Mouse (Mus musculus) liver, embryonic 14.5 days (tissue): ENCODE measurements at regions not wholly inside any gene's neighbourhood (a gene's known extent, or its start where the extent isn't known, plus 50 kb on each side); places are given as distances from the start of the nearest gene placed in this dataset.

ENCODE experiments used
- ATAC-seq: fragments of 200-750 bp; cut with Nextera tagmentation; 2 replicates; pipeline ENCODE4 v1.8.0; 2017; ENCODE audit warnings: moderate number of reproducible peaks, mild to moderate bottlenecking, moderate library complexity; ENCODE audit not compliant: insufficient read depth
- DNase-seq, 3 experiments: peaks; one replicate each; pipeline ENCODE4 v3.0.0-alpha.2; 2012 to 2013; ENCODE audit warnings: low read depth in 3 of 3, low spot score in 3 of 3
- H3K27ac ChIP-seq: fragments of 300-500 bp; sonication (generic); 2 replicates; pipeline ENCODE4 v1.5.1; 2014; ENCODE audit warnings: moderate library complexity, mild to moderate bottlenecking, control low read depth, inconsistent platforms
- H3K27me3 ChIP-seq: fragments of 300-500 bp; sonication (generic); 2 replicates; pipeline ENCODE4 v1.6.1; 2014; ENCODE audit warnings: mild to moderate bottlenecking, low read length, moderate library complexity; ENCODE audit not compliant: control insufficient read depth, insufficient read depth
- H3K36me3 ChIP-seq: fragments of 300-500 bp; sonication (generic); replicated peaks from 2 replicates; pipeline ENCODE4 v1.6.1; 2014; ENCODE audit warnings: low read depth; ENCODE audit not compliant: control insufficient read depth, insufficient read depth
- H3K4me1 ChIP-seq, 2 experiments: fragments of 200-500 bp in 1 of 2; fragments of 300-500 bp in 1 of 2; sonication (generic) in 1 of 2; replicated peaks; 2 replicates each; pipeline ENCODE4 v1.6.1; 2012 to 2014; ENCODE audit warnings: antibody characterized with exemption in 1 of 2, inconsistent platforms in 1 of 2, low read length in 1 of 2; ENCODE audit not compliant: control insufficient read depth in 2 of 2, insufficient read depth in 2 of 2
- H3K4me2 ChIP-seq: fragments of 300-500 bp; sonication (generic); 2 replicates; pipeline ENCODE4 v1.6.1; 2014; ENCODE audit warnings: low read depth, mild to moderate bottlenecking, control low read depth, moderate library complexity
- H3K4me3 ChIP-seq, 2 experiments: fragments of 200-500 bp in 1 of 2; fragments of 300-500 bp in 1 of 2; sonication (generic) in 1 of 2; 2 replicates each; pipeline ENCODE4 v1.5.1; 2012 to 2014; ENCODE audit warnings: low read depth in 2 of 2, low read length in 2 of 2, mild to moderate bottlenecking in 2 of 2, control low read depth in 1 of 2, inconsistent platforms in 1 of 2, moderate library complexity in 1 of 2; ENCODE audit not compliant: insufficient read depth in 1 of 2
- H3K9ac ChIP-seq: fragments of 300-500 bp; sonication (generic); replicated peaks from 2 replicates; pipeline ENCODE4 v1.6.1; 2014; ENCODE audit warnings: mild to moderate bottlenecking, control low read depth, moderate library complexity
- H3K9me3 ChIP-seq: fragments of 300-500 bp; sonication (generic); 2 replicates; pipeline ENCODE4 v1.6.1; 2016; ENCODE audit warnings: low read length, mixed read lengths; ENCODE audit not compliant: control insufficient read depth
- CTCF ChIP-seq: IDR thresholded peaks from 2 replicates; pipeline ENCODE4 v1.5.1; 2016; ENCODE audit warnings: antibody characterized with exemption, low read depth, control low read depth
- EP300 ChIP-seq: IDR thresholded peaks from 2 replicates; pipeline ENCODE4 v1.6.1; 2016; ENCODE audit warnings: antibody characterized with exemption, low read depth
- WGBS: fragments of 180-500 bp; shearing (Covaris S2); extraction: QIAGEN DNeasy Blood & Tissue Kit; methylation state at CpG from one replicate; pipeline ENCODE4 v1.1.7; 2014; ENCODE audit not compliant: insufficient replicate concordance; 5-methylcytosine and 5-hydroxymethylcytosine counted together

DNA sequence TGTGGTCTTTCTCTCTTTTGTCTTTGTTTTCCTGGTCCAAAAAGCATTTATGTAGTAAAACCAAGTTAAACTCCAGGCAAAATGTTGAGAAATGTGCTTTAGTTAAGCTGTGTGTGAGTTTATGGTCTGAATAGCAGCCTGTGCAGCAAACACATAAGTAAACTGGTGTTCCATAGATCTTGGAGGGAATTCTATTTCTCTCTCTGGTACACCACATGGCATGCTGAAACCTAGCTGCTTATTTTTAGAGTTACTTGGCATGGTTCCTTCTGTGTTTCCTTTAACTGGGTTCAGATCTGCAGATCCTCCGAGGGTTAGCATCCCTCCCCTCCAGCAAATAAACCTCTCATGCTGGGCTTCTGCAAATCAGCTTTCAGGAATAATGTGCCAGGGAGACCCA lies 225.1 kb downstream of the Cdca7 start:
- no peak for ATAC-seq

GRCm38 (mm10) chr2:72703238-72703637 lies 227.3 kb downstream of the Cdca7 start:
- Histone ChIP-seq H3K4me3 (no peak overlapping the region), H3K36me3 (no peaks in the 10 kb centered on the region), H3K9me3 (no peaks in the 10 kb centered on the region), H3K27me3 (no peaks in the 10 kb centered on the region), H3K9ac (no peak overlapping the region), H3K4me2 (no peak overlapping the region), H3K27ac (no peak overlapping the region), H3K4me1 (peaks cover 0 to 3% of the 10 kb centered on the region in 2 experiments; a peak in 1 of 4 replicates)
- TF ChIP-seq EP300 (no peak), CTCF (no peak)
- 57% methylated on average over 11 of the region's 11 CpGs for WGBS
- ATAC-seq = no peak
- no peak for DNase-seq

More for the DNA sequence above, 225.1 kb downstream of the Cdca7 start:
- Histone ChIP-seq H3K4me2 (no peak overlapping the region), H3K27me3 (no peaks in the 10 kb centered on the region), H3K27ac (no peak overlapping the region), H3K36me3 (no peaks in the 10 kb centered on the region), H3K9me3 (no peaks in the 10 kb centered on the region), H3K4me3 (no peak overlapping the region), H3K4me1 (peaks cover 0 to 3% of the 10 kb centered on the region in 2 experiments; a peak in 1 of 4 replicates), H3K9ac (no peak overlapping the region)
- no peak for DNase-seq
- 51% methylated on average over 1 of the region's 1 CpGs for WGBS
- TF ChIP-seq CTCF = no peak
- TF ChIP-seq EP300 = no peak

GRCm38 (mm10) chr2:72707676-72708659 lies 232.0 kb downstream of the Cdca7 start:
- Histone ChIP-seq H3K27me3 (no peaks in the 10 kb centered on the region), H3K36me3 (no peaks in the 10 kb centered on the region), H3K4me3 (no peak overlapping the region), H3K9ac (no peak overlapping the region), H3K27ac (no peak overlapping the region), H3K4me2 (no peak overlapping the region), H3K4me1 (no peaks in the 10 kb centered on the region), H3K9me3 (no peaks in the 10 kb centered on the region)
- 70% methylated on average over 13 of the region's 13 CpGs for WGBS
- TF ChIP-seq EP300 (no peak), CTCF (no peak)
- ATAC-seq (no peak), DNase-seq (no peak)

DNA sequence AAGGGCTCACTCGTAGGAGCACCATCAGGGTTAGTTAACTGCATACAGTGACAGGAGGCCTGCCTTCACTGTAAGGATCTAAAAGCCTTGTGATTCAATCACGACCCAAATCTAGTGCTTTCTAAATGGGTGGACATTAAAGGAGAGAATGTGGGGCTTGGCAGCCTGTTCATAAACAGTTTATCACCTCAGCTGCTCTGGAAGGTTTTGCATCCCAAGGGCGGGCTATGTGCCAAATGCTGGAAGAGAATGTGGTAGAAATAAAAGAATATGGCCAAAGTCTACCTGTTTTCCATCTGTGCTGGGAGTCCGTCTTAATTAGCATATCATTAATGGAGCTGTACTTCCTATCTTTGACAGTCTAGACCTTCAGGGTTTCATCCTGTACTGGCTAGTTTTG lies 241.0 kb downstream of the Cdca7 start:
- no peaks in the 10 kb centered on the region for H3K9me3 ChIP-seq
- H3K4me2 ChIP-seq = no peak overlapping the region
- no peak for ATAC-seq
- H3K9ac ChIP-seq = no peak overlapping the region
- no peak overlapping the region for H3K4me3 ChIP-seq
- no peaks in the 10 kb centered on the region for H3K36me3 ChIP-seq
- TF ChIP-seq EP300 (no peak), CTCF (no peak)
- no peak for DNase-seq
- H3K4me1 ChIP-seq = no peaks in the 10 kb centered on the region
- H3K27ac ChIP-seq = no peak overlapping the region
- H3K27me3 ChIP-seq = no peaks in the 10 kb centered on the region
- 53% methylated on average over 4 of the region's 4 CpGs for WGBS

- 27% methylated on average over 3 of the region's 3 CpGs for WGBS
- Histone ChIP-seq H3K4me1 (no peaks in the 10 kb centered on the region), H3K4me3 (no peak overlapping the region), H3K36me3 (no peaks in the 10 kb centered on the region), H3K27me3 (no peaks in the 10 kb centered on the region), H3K9me3 (no peaks in the 10 kb centered on the region), H3K9ac (no peak overlapping the region), H3K27ac (no peak overlapping the region), H3K4me2 (no peak overlapping the region)
- TF ChIP-seq EP300 = no peak
- TF ChIP-seq CTCF = peak; percentile 72
- no peak for ATAC-seq
- DNase-seq = no peak
These were observed 251.5 kb downstream of the Sp3 start for GRCm38 (mm10) chr2:72728699-72729098.
